Mouse (Mus musculus) ES-Bruce4 (cell line): Measurements from ENCODE around the gene Selenos. TPM values are rescaled to one million over a fixed set of nuclear protein-coding genes. Genes with fewer than 3 reads are reported as not detected.

ENCODE experiments used
- H3K27ac ChIP-seq: 2 replicates; pipeline ENCODE4 v1.5.1; 2012; ENCODE audit warnings: low read length, inconsistent platforms; ENCODE audit not compliant: insufficient read depth
- H3K27me3 ChIP-seq: 2 replicates; pipeline ENCODE4 v1.6.1; 2012; ENCODE audit warnings: mild to moderate bottlenecking, low read length, inconsistent platforms; ENCODE audit not compliant: control insufficient read depth, poor library complexity, insufficient read depth, severe bottlenecking
- H3K36me3 ChIP-seq: 2 replicates; pipeline ENCODE4 v1.6.1; 2012; ENCODE audit warnings: inconsistent platforms, mild to moderate bottlenecking, low read length, moderate library complexity; ENCODE audit not compliant: control insufficient read depth, poor library complexity, insufficient read depth, severe bottlenecking
- H3K4me1 ChIP-seq: one replicate; pipeline ENCODE4 v1.8.1; 2011; ENCODE audit warnings: low read length; ENCODE audit not compliant: control insufficient read depth, insufficient read depth
- H3K4me3 ChIP-seq: 2 replicates; pipeline ENCODE4 v1.5.1; 2011; ENCODE audit warnings: low read depth, mild to moderate bottlenecking, low read length
- H3K9ac ChIP-seq: 2 replicates; pipeline ENCODE4 v1.6.1; 2012; ENCODE audit warnings: low read depth, mild to moderate bottlenecking, inconsistent platforms; ENCODE audit not compliant: poor library complexity, severe bottlenecking
- H3K9me3 ChIP-seq: replicated peaks from 2 replicates; pipeline ENCODE4 v1.6.1; 2012; ENCODE audit warnings: mild to moderate bottlenecking, low read length, inconsistent platforms; ENCODE audit not compliant: control insufficient read depth, poor library complexity, insufficient read depth, severe bottlenecking
- CTCF ChIP-seq: IDR thresholded peaks from one replicate; pipeline ENCODE4 v1.8.1; 2011; ENCODE audit warnings: low read depth, low read length
- EP300 ChIP-seq: IDR thresholded peaks from 2 replicates; pipeline ENCODE4 v1.6.1; 2011; ENCODE audit warnings: low read depth, low read length; ENCODE audit not compliant: insufficient read depth
- POLR2A ChIP-seq: IDR thresholded peaks from one replicate; pipeline ENCODE4 v1.8.1; 2011; ENCODE audit warnings: low read length; ENCODE audit not compliant: insufficient read depth
- polyA plus RNA-seq: library from polyadenylated mRNA; stranded (reverse); fragments of >200 nt; gene quantifications from 2 replicates; pipeline ENCODE4 v1.2.4, GENCODE M21; 2011; ENCODE audit warnings: low read depth; ENCODE audit not compliant: missing spikeins, insufficient read depth, insufficient read length

The Selenos gene
- polyA plus RNA-seq, 1 experiment, result 42.9 TPM

GRCm38 (mm10) chr7:66127951-66128645, 48.6 kb downstream of the Selenos start:
- Histone ChIP-seq H3K9me3 (no peaks in the 10 kb centered on the region; the same call in 1 of the 2 replicates), H3K27ac (no peak overlapping the region), H3K9ac (no peak overlapping the region), H3K27me3 (no peaks in the 10 kb centered on the region), H3K36me3 (peaks cover 4% of the 10 kb centered on the region), H3K4me3 (no peak overlapping the region), H3K4me1 (no peaks in the 10 kb centered on the region)
- TF ChIP-seq POLR2A, result no peak
- TF ChIP-seq EP300, result no peak
- no peak for TF ChIP-seq CTCF

GRCm38 (mm10) chr7:66128857-66129256, 49.4 kb downstream of the Selenos start:
- Histone ChIP-seq H3K36me3 (peaks cover 4% of the 10 kb centered on the region), H3K9me3 (no peaks in the 10 kb centered on the region; the same call in 1 of the 2 replicates), H3K4me3 (no peak overlapping the region), H3K9ac (no peak overlapping the region), H3K4me1 (no peaks in the 10 kb centered on the region), H3K27ac (no peak overlapping the region), H3K27me3 (no peaks in the 10 kb centered on the region)
- TF ChIP-seq POLR2A, result no peak

GRCm38 (mm10) chr7:66130296-66130695, 50.8 kb downstream of the Selenos start:
- no peaks in the 10 kb centered on the region for H3K4me1 ChIP-seq

GRCm38 (mm10) chr7:66131776-66132421, 52.5 kb downstream of the Selenos start:
- Histone ChIP-seq H3K4me3 (no peak overlapping the region), H3K4me1 (no peaks in the 10 kb centered on the region), H3K9me3 (no peaks in the 10 kb centered on the region; the same call in 1 of the 2 replicates), H3K36me3 (peaks cover 3% of the 10 kb centered on the region), H3K27me3 (no peaks in the 10 kb centered on the region; the same call in 1 of the 2 replicates), H3K9ac (no peak overlapping the region), H3K27ac (no peak overlapping the region)
- TF ChIP-seq CTCF, result no peak
- no peak for TF ChIP-seq EP300
- TF ChIP-seq POLR2A, result no peak

More at GRCm38 (mm10) chr7:66130296-66130695, 50.8 kb downstream of the Selenos start:
- H3K27ac ChIP-seq, result no peak overlapping the region
- no peak overlapping the region for H3K9ac ChIP-seq
- H3K27me3 ChIP-seq, result no peaks in the 10 kb centered on the region; the same call in 1 of the 2 replicates
- TF ChIP-seq CTCF (no peak), POLR2A (no peak)
- no peaks in the 10 kb centered on the region; the same call in 1 of the 2 replicates for H3K9me3 ChIP-seq
- no peak overlapping the region for H3K4me3 ChIP-seq
- H3K36me3 ChIP-seq, result peaks cover 4% of the 10 kb centered on the region

GRCm38 (mm10) chr7:66134154-66134553, 54.7 kb downstream of the Selenos start:
- no peaks in the 10 kb centered on the region; the same call in 1 of the 2 replicates for H3K9me3 ChIP-seq
- no peak overlapping the region for H3K4me3 ChIP-seq
- H3K36me3 ChIP-seq, result no peaks in the 10 kb centered on the region; the same call in 1 of the 2 replicates
- no peak overlapping the region for H3K27ac ChIP-seq
- TF ChIP-seq CTCF (no peak), EP300 (no peak), POLR2A (no peak)
- no peaks in the 10 kb centered on the region; the same call in 1 of the 2 replicates for H3K27me3 ChIP-seq
- H3K9ac ChIP-seq, result no peak overlapping the region
- H3K4me1 ChIP-seq, result no peaks in the 10 kb centered on the region

GRCm38 (mm10) chr7:66135644-66136043, 56.2 kb downstream of the Selenos start:
- no peaks in the 10 kb centered on the region; the same call in 1 of the 2 replicates for H3K9me3 ChIP-seq
- H3K27ac ChIP-seq, result no peak overlapping the region
- H3K27me3 ChIP-seq, result no peaks in the 10 kb centered on the region; the same call in 1 of the 2 replicates
- H3K36me3 ChIP-seq, result no peaks in the 10 kb centered on the region; the same call in 1 of the 2 replicates
- H3K4me3 ChIP-seq, result no peak overlapping the region
- TF ChIP-seq EP300, result no peak
- TF ChIP-seq CTCF, result no peak
- no peak for TF ChIP-seq POLR2A
- no peaks in the 10 kb centered on the region for H3K4me1 ChIP-seq
- no peak overlapping the region for H3K9ac ChIP-seq
